Mouse (Mus musculus) cortical plate, adult 2 months (tissue): Measurements from ENCODE around the gene Tdrd1.

Source experiments
- CTCF ChIP-seq: fragments of 200-500 bp; IDR thresholded peaks from 2 replicates; pipeline ENCODE4 v1.5.1; 2011; ENCODE audit warnings: mild to moderate bottlenecking, control low read depth, low read length; ENCODE audit not compliant: insufficient read depth; ENCODE audit errors: extremely low read depth
- POLR2A ChIP-seq: fragments of 200-500 bp; IDR thresholded peaks from 2 replicates; pipeline ENCODE4 v1.6.1; 2011; ENCODE audit warnings: mild to moderate bottlenecking, low read length, control low read depth; ENCODE audit not compliant: insufficient read depth; ENCODE audit errors: extremely low read depth

DNA sequence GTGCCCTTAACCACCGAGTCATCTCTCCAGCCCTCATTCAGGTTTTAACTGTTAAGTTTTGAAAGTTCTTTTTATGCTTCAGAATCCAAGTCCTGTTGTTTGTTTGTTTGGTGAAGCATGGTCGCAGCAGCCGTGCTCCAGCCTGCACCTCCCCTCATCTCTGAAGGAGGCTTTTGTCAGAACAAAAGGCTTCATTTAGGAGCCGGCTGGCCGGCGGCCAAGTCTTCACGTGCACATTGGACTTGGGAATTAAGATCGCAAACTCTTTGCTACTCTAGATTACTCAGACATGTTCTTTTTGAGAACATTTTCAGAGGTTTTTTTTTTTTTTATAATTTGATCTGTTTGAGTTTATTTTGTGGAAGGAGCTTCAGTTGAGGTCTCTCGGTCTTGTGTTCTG, 9.3 kb downstream of the Tdrd1 start:
- TF ChIP-seq POLR2A (no peak), CTCF (no peak)
